Mouse (Mus musculus): Measurements from ENCODE around the gene Tekt3. TPM values are rescaled to one million over a fixed set of nuclear protein-coding genes. Genes with fewer than 3 reads are reported as not detected.

Gene Tekt3
- polyA plus RNA-seq, 1 experiment from 2014 or later: 0.16 TPM

GRCm38 (mm10) chr11:63114807-63115641 lies 53.6 kb downstream of the Tekt3 start:
- 42% methylated on average over 8 of the region's 8 CpGs for WGBS
- Histone ChIP-seq H3K27ac (peak overlapping the region; percentile 87), H3K4me3 (no peak overlapping the region), H3K4me1 (peaks cover 29% of the 10 kb centered on the region), H3K36me3 (no peaks in the 10 kb centered on the region), H3K4me2 (no peak overlapping the region), H3K9me3 (no peaks in the 10 kb centered on the region), H3K9ac (no peak overlapping the region; the same call in 1 of the 2 replicates), H3K27me3 (no peaks in the 10 kb centered on the region)
- peak; percentile 91 for ATAC-seq (ENCODE audit: borderline replicate concordance, extremely low read depth, low FRiP score, low TSS enrichment)

- ATAC-seq (ENCODE audit: borderline replicate concordance, extremely low read depth, low FRiP score, low TSS enrichment): no peak
- H3K4me1 ChIP-seq: peaks cover 29% of the 10 kb centered on the region
- no peaks in the 10 kb centered on the region for H3K36me3 ChIP-seq
- peak overlapping the region; percentile 87 for H3K27ac ChIP-seq
- H3K4me3 ChIP-seq: no peak overlapping the region
- no peak overlapping the region for H3K9ac ChIP-seq
- H3K9me3 ChIP-seq: no peaks in the 10 kb centered on the region
- no peak overlapping the region for H3K4me2 ChIP-seq
- WGBS: 90% methylated on average over 5 of the region's 5 CpGs
- no peaks in the 10 kb centered on the region for H3K27me3 ChIP-seq
Observed at GRCm38 (mm10) chr11:63116652-63117051, 55.2 kb downstream of the Tekt3 start.

GRCm38 (mm10) chr11:63117266-63117665 lies 55.8 kb downstream of the Tekt3 start:
- Histone ChIP-seq H3K9me3 (no peaks in the 10 kb centered on the region), H3K9ac (no peak overlapping the region), H3K36me3 (no peaks in the 10 kb centered on the region), H3K4me2 (no peak overlapping the region), H3K27ac (no peak overlapping the region), H3K27me3 (no peaks in the 10 kb centered on the region), H3K4me3 (no peak overlapping the region), H3K4me1 (peaks cover 29% of the 10 kb centered on the region)
- ATAC-seq (ENCODE audit: borderline replicate concordance, extremely low read depth, low FRiP score, low TSS enrichment): no peak
- WGBS: 50% methylated on average over 1 of the region's 1 CpGs

- WGBS: 76% methylated on average over 7 of the region's 7 CpGs
- ATAC-seq (ENCODE audit: borderline replicate concordance, extremely low read depth, low FRiP score, low TSS enrichment): no peak
Observed at GRCm38 (mm10) chr11:63119791-63120190, 58.3 kb downstream of the Tekt3 start.

GRCm38 (mm10) chr11:63122249-63122648 lies 60.8 kb downstream of the Tekt3 start:
- no peak overlapping the region for H3K4me3 ChIP-seq
- no peak overlapping the region for H3K9ac ChIP-seq
- ATAC-seq (ENCODE audit: borderline replicate concordance, extremely low read depth, low FRiP score, low TSS enrichment): no peak
- WGBS: 63% methylated on average over 2 of the region's 2 CpGs
- no peak overlapping the region for H3K4me2 ChIP-seq
- peaks cover 19% of the 10 kb centered on the region for H3K4me1 ChIP-seq
- no peaks in the 10 kb centered on the region for H3K27me3 ChIP-seq
- H3K9me3 ChIP-seq: no peaks in the 10 kb centered on the region
- H3K36me3 ChIP-seq: no peaks in the 10 kb centered on the region
- no peak overlapping the region for H3K27ac ChIP-seq

More at GRCm38 (mm10) chr11:63119791-63120190, 58.3 kb downstream of the Tekt3 start:
- H3K9ac ChIP-seq: no peak overlapping the region
- no peaks in the 10 kb centered on the region for H3K9me3 ChIP-seq
- H3K36me3 ChIP-seq: no peaks in the 10 kb centered on the region
- peaks cover 31% of the 10 kb centered on the region for H3K4me1 ChIP-seq
- no peak overlapping the region for H3K4me2 ChIP-seq
- no peak overlapping the region for H3K27ac ChIP-seq
- no peak overlapping the region for H3K4me3 ChIP-seq
- H3K27me3 ChIP-seq: no peaks in the 10 kb centered on the region

GRCm38 (mm10) chr11:63122776-63123350 lies 61.4 kb downstream of the Tekt3 start:
- Histone ChIP-seq H3K27me3 (no peaks in the 10 kb centered on the region), H3K4me2 (no peak overlapping the region), H3K27ac (no peak overlapping the region), H3K9ac (no peak overlapping the region), H3K4me3 (no peak overlapping the region), H3K36me3 (no peaks in the 10 kb centered on the region), H3K4me1 (peaks cover 19% of the 10 kb centered on the region), H3K9me3 (no peaks in the 10 kb centered on the region)
- no peak for ATAC-seq (ENCODE audit: borderline replicate concordance, extremely low read depth, low FRiP score, low TSS enrichment)
- 34% methylated on average over 4 of the region's 4 CpGs for WGBS

- Histone ChIP-seq H3K4me3 (no peak overlapping the region), H3K4me1 (peaks cover 25% of the 10 kb centered on the region), H3K27me3 (no peaks in the 10 kb centered on the region), H3K27ac (no peak overlapping the region), H3K9me3 (no peaks in the 10 kb centered on the region), H3K9ac (no peak overlapping the region), H3K36me3 (no peaks in the 10 kb centered on the region), H3K4me2 (no peak overlapping the region)
- ATAC-seq (ENCODE audit: borderline replicate concordance, extremely low read depth, low FRiP score, low TSS enrichment): no peak
- WGBS: 23% methylated on average over 4 of the region's 4 CpGs
Observed at GRCm38 (mm10) chr11:63124316-63124715, 62.9 kb downstream of the Tekt3 start.

- ATAC-seq (ENCODE audit: borderline replicate concordance, extremely low read depth, low FRiP score, low TSS enrichment): peak; percentile 29; the same call in 1 of the 2 replicates
- Histone ChIP-seq H3K4me2 (no peak overlapping the region), H3K9me3 (no peaks in the 10 kb centered on the region), H3K36me3 (no peaks in the 10 kb centered on the region), H3K27ac (no peak overlapping the region), H3K4me1 (peaks cover 41% of the 10 kb centered on the region), H3K9ac (no peak overlapping the region), H3K4me3 (no peak overlapping the region), H3K27me3 (no peaks in the 10 kb centered on the region)
- 36% methylated on average over 5 of the region's 5 CpGs for WGBS
Observed at GRCm38 (mm10) chr11:63125832-63126456, 64.5 kb downstream of the Tekt3 start.

- no peaks in the 10 kb centered on the region for H3K36me3 ChIP-seq
- whole genome bisulfite sequencing: 78% methylated on average over 8 of the region's 8 CpGs
- ATAC-seq (ENCODE audit: borderline replicate concordance, extremely low read depth, low FRiP score, low TSS enrichment): no peak
- H3K4me2 ChIP-seq: no peak overlapping the region
- H3K9ac ChIP-seq: no peak overlapping the region
- H3K27me3 ChIP-seq: peaks cover 4% of the 10 kb centered on the region; the same call in 1 of the 2 replicates
- peaks cover 45% of the 10 kb centered on the region for H3K4me1 ChIP-seq
- H3K27ac ChIP-seq: no peak overlapping the region
- H3K4me3 ChIP-seq: no peak overlapping the region
- H3K9me3 ChIP-seq: no peaks in the 10 kb centered on the region
Observed at GRCm38 (mm10) chr11:63126976-63127375, 65.5 kb downstream of the Tekt3 start.

- 88% methylated on average over 4 of the region's 4 CpGs for WGBS
Observed at GRCm38 (mm10) chr11:63127513-63127912, 66.1 kb downstream of the Tekt3 start.

GRCm38 (mm10) chr11:63128784-63129183 lies 67.3 kb downstream of the Tekt3 start, which contains the start of gene Pmp22:
Gene Pmp22, plus strand, starts transcription at chr11:63128982.
- H3K27me3 ChIP-seq: peaks cover 4% of the 10 kb centered on the region
- no peaks in the 10 kb centered on the region for H3K36me3 ChIP-seq
- 49% methylated on average over 2 of the region's 2 CpGs for WGBS
- H3K9ac ChIP-seq: no peak within 1 kb of the TSS
- H3K4me3 ChIP-seq: peak within 1 kb of the TSS; percentile 16; the same call in 1 of the 2 replicates
- peak within 1 kb of the TSS; percentile 90 for H3K4me2 ChIP-seq
- peak within 1 kb of the TSS; percentile 30; the same call in 1 of the 2 replicates for H3K27ac ChIP-seq
- no peak for ATAC-seq (ENCODE audit: borderline replicate concordance, extremely low read depth, low FRiP score, low TSS enrichment)
- peaks cover 42% of the 10 kb centered on the region for H3K4me1 ChIP-seq
- H3K9me3 ChIP-seq: no peaks in the 10 kb centered on the region

More at GRCm38 (mm10) chr11:63127513-63127912, 66.1 kb downstream of the Tekt3 start:
- Histone ChIP-seq H3K4me3 (no peak overlapping the region), H3K9me3 (no peaks in the 10 kb centered on the region), H3K4me1 (peaks cover 45% of the 10 kb centered on the region), H3K9ac (no peak overlapping the region), H3K36me3 (no peaks in the 10 kb centered on the region), H3K4me2 (no peak overlapping the region), H3K27ac (no peak overlapping the region), H3K27me3 (peaks cover 4% of the 10 kb centered on the region)
- ATAC-seq (ENCODE audit: borderline replicate concordance, extremely low read depth, low FRiP score, low TSS enrichment): no peak
